Mouse (Mus musculus): ENCODE results near the gene Ryr1. TPM values are rescaled to one million over a fixed set of nuclear protein-coding genes. Genes with fewer than 3 reads are reported as not detected.

Ryr1 gene
- polyA plus RNA-seq, 1 experiment from 2014 or later: 0.30 TPM

DNA sequence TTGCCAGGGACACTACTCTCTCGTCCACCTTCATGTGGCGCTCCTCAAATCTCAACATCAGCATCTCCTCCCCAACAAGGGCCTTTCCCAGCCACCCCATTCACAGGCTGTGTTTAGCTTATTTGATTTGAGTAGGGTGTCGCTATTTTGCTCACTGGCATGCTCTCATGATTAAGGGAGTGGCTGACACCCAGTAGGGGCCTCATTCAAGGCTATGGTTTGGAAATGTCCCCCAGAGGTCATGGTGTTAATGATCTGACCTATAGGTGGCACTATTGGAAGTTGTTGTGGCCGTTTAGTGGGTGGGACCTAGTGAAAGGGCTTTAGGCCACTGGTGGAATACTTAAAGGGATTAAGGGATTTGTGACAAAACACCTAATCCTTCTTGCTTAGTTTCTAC, 98.2 kb downstream of the Ryr1 start:
- no peak for ATAC-seq (ENCODE audit: insufficient number of reproducible peaks, insufficient read depth, low FRiP score, low read depth)
- no peaks in the 10 kb centered on the region for H3K36me3 ChIP-seq (ENCODE audit: control insufficient read depth, insufficient read depth, low read length)
- H3K9me3 ChIP-seq (ENCODE audit: control insufficient read depth, low read depth, low read length): no peaks in the 10 kb centered on the region
- no peak overlapping the region for H3K27ac ChIP-seq (ENCODE audit: low read length)
- WGBS: 78% methylated on average over 4 of the region's 4 CpGs
- H3K4me1 ChIP-seq (ENCODE audit: control insufficient read depth, insufficient read depth, low read length): no peaks in the 10 kb centered on the region
- H3K4me2 ChIP-seq (replicated peaks; ENCODE audit: low read depth, low read length): no peak overlapping the region
- no peak overlapping the region for H3K4me3 ChIP-seq (ENCODE audit: low read depth, low read length)
- H3K27me3 ChIP-seq (ENCODE audit: control insufficient read depth, insufficient read depth, low read length): no peaks in the 10 kb centered on the region
- no peak overlapping the region for H3K9ac ChIP-seq (replicated peaks; ENCODE audit: low read depth, low read length)

DNA sequence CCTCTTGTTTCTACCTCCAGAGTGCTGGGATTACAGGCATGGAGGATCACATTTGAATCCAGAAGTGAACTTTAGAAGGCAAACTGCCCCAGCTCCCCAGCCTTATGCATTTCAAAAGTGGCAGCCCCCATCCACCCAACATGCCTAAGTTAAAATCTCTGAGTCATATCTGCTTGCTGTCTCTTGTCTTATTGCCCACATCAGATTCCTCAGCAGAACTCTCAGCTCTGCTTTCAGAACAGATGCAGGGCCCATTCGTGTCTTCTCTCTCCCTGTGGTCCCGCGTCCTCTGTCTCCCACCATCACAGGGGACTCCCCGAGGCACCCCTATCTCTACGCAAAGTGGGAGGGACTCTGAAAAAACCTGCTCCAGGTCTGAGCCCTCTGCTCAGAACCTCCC, 98.8 kb downstream of the Ryr1 start:
- H3K4me3 ChIP-seq (ENCODE audit: low read depth, low read length): no peak overlapping the region
- H3K4me1 ChIP-seq (ENCODE audit: control insufficient read depth, insufficient read depth, low read length): no peaks in the 10 kb centered on the region
- no peaks in the 10 kb centered on the region for H3K36me3 ChIP-seq (ENCODE audit: control insufficient read depth, insufficient read depth, low read length)
- WGBS: 88% methylated on average over 5 of the region's 5 CpGs
- no peak overlapping the region for H3K4me2 ChIP-seq (replicated peaks; ENCODE audit: low read depth, low read length)
- no peaks in the 10 kb centered on the region for H3K27me3 ChIP-seq (ENCODE audit: control insufficient read depth, insufficient read depth, low read length)
- no peak for ATAC-seq (ENCODE audit: insufficient number of reproducible peaks, insufficient read depth, low FRiP score, low read depth)
- no peak overlapping the region for H3K27ac ChIP-seq (ENCODE audit: low read length)
- H3K9me3 ChIP-seq (ENCODE audit: control insufficient read depth, low read depth, low read length): no peaks in the 10 kb centered on the region
- H3K9ac ChIP-seq (replicated peaks; ENCODE audit: low read depth, low read length): no peak overlapping the region

DNA sequence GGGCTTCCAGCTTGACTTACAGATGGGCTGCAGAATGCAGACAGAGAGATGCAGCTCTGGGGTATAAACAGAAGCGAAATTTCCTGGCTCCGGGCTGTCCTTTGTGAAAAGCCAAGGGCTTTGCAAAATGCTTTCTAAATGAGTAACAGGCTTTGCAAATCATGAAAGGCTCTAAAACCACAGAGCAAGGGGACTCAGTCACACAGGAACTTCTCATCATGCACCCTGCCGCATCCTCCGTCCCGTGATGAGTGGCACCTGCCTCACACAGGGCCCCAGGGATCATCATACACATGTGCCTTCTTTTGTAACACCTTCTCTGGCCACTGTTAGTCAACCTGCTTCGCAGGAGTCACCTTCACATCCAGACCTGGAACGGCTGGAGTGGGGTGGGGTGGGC, 99.4 kb downstream of the Ryr1 start:
- 80% methylated on average over 7 of the region's 7 CpGs for WGBS
- H3K27me3 ChIP-seq (ENCODE audit: control insufficient read depth, insufficient read depth, low read length): peaks cover 2% of the 10 kb centered on the region; the same call in 1 of the 2 replicates
- no peak overlapping the region for H3K4me2 ChIP-seq (replicated peaks; ENCODE audit: low read depth, low read length)
- H3K9ac ChIP-seq (replicated peaks; ENCODE audit: low read depth, low read length): no peak overlapping the region
- H3K36me3 ChIP-seq (ENCODE audit: control insufficient read depth, insufficient read depth, low read length): no peaks in the 10 kb centered on the region
- ATAC-seq (ENCODE audit: insufficient number of reproducible peaks, insufficient read depth, low FRiP score, low read depth): no peak
- no peak overlapping the region for H3K27ac ChIP-seq (ENCODE audit: low read length)
- no peaks in the 10 kb centered on the region for H3K4me1 ChIP-seq (ENCODE audit: control insufficient read depth, insufficient read depth, low read length)
- no peak overlapping the region for H3K4me3 ChIP-seq (ENCODE audit: low read depth, low read length)
- no peaks in the 10 kb centered on the region for H3K9me3 ChIP-seq (ENCODE audit: control insufficient read depth, low read depth, low read length)

DNA sequence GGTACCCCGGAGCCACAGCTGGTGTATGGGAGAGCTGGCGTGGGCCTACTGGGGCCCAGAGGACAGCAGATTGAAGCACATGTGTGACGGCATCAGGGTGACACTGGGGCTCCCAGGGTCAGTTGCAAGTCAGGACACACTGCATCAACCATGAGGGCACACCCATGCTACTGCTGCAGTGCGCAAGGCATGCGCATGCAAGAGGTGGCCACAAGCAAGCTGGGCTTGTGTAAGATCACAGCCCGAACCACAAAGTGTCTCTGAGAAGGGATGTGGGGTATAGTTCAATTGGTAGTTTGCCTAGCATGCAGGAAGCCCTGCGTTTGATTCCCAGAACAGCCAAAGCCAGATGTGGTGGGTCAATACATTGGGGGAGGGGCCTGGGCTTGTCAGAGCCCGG, 101.5 kb downstream of the Ryr1 start:
- Histone ChIP-seq H3K4me3 (ENCODE audit: low read depth, low read length) (no peak overlapping the region), H3K9me3 (ENCODE audit: control insufficient read depth, low read depth, low read length) (no peaks in the 10 kb centered on the region; the same call in 1 of the 2 replicates), H3K9ac (replicated peaks; ENCODE audit: low read depth, low read length) (no peak overlapping the region), H3K4me1 (ENCODE audit: control insufficient read depth, insufficient read depth, low read length) (peaks cover 8% of the 10 kb centered on the region; the same call in 1 of the 2 replicates), H3K4me2 (replicated peaks; ENCODE audit: low read depth, low read length) (no peak overlapping the region), H3K36me3 (ENCODE audit: control insufficient read depth, insufficient read depth, low read length) (no peaks in the 10 kb centered on the region), H3K27me3 (ENCODE audit: control insufficient read depth, insufficient read depth, low read length) (peaks cover 23% of the 10 kb centered on the region), H3K27ac (ENCODE audit: low read length) (no peak overlapping the region)
- ATAC-seq (ENCODE audit: insufficient number of reproducible peaks, insufficient read depth, low FRiP score, low read depth): no peak
- WGBS: 87% methylated on average over 8 of the region's 8 CpGs

DNA sequence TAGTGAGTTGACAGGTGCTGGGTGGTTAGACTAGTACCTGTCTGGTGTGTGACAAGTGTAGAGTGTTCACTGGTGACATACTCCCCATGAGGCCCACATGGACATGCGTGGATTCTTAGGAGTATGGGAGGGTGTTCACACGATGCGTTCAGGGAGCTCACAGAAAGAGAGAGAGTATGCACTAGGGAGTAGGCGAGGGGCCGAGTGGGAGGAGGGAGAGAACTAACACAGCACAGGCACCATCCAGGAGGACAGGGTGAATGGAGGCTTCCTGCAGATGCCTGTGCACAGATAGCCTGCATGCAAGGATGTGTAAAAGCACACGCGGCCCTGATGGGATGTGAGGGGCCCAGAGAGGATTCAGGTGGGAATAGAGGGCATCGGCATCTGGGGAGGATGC, 102.5 kb downstream of the Ryr1 start:
- peaks cover 24% of the 10 kb centered on the region for H3K27me3 ChIP-seq (ENCODE audit: control insufficient read depth, insufficient read depth, low read length)
- no peak overlapping the region for H3K9ac ChIP-seq (replicated peaks; ENCODE audit: low read depth, low read length)
- H3K4me1 ChIP-seq (ENCODE audit: control insufficient read depth, insufficient read depth, low read length): peaks cover 8% of the 10 kb centered on the region; the same call in 1 of the 2 replicates
- no peak overlapping the region for H3K27ac ChIP-seq (ENCODE audit: low read length)
- H3K36me3 ChIP-seq (ENCODE audit: control insufficient read depth, insufficient read depth, low read length): no peaks in the 10 kb centered on the region
- ATAC-seq (ENCODE audit: insufficient number of reproducible peaks, insufficient read depth, low FRiP score, low read depth): no peak
- H3K4me3 ChIP-seq (ENCODE audit: low read depth, low read length): no peak overlapping the region
- H3K9me3 ChIP-seq (ENCODE audit: control insufficient read depth, low read depth, low read length): no peaks in the 10 kb centered on the region; the same call in 1 of the 2 replicates
- H3K4me2 ChIP-seq (replicated peaks; ENCODE audit: low read depth, low read length): no peak overlapping the region
- WGBS: 83% methylated on average over 8 of the region's 8 CpGs

DNA sequence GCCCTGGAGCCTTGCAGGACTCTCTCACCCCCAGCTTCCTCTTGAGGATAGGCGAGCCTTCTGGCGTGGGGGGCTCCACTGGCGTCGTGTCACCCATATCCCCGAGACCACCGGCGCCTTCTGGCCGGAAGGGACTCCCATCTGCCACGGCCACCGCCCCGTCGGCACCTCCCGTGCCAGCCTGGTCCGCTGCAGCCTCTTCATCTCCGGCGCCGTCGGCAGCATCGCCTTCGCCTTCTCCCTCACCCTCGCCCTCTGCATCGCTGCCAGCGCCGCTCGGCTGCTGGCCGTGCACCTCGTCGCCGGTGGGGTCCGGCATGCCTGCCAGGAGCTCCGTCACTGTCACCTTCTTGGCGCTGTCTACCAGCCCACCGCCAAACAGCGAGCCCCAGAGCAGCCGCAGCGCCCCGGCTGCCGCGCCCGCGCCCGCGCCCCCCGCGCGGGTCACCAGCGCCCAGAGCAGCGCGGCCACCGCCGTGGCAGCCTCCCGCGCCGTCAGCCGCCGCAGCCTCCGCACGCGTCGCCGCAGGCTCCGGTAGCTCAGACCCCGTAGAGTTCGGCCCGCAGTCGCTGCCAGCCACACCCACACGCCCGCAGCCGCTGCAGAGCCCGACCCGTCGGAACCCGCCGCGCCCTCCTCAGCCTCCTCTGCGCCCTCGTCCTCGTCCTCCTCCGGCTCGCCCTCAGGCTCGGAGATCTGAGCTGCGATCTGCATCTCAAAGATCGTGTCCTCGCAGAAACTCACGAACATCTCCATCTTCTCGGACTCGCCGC, 105.3 kb downstream of the Ryr1 start:
- WGBS: 3% methylated on average over 86 of the region's 88 CpGs

DNA sequence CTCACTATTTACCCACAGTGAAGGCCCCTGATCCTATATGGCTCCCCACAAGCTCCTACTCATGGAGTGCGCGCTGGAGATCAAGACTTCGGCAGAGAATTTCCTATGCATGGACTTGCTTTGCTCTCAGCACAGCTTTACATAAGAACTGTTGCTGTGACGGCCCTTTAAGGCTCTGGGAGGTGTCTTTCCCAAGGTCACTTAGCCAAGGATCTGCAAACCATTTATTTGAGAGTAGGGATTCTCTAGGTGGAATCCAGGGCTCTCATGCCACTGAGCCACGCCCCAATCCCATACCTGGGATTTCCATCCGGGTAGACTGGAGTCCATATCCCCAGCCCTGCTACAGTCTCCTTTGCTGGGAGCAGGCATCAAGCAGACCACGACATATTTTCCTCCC, 107.8 kb downstream of the Ryr1 start:
- 85% methylated on average over 7 of the region's 7 CpGs for WGBS
- no peak for ATAC-seq (ENCODE audit: insufficient number of reproducible peaks, insufficient read depth, low FRiP score, low read depth)

More for the DNA sequence above, 105.3 kb downstream of the Ryr1 start:
- H3K27me3 ChIP-seq (ENCODE audit: control insufficient read depth, insufficient read depth, low read length): peaks cover 24% of the 10 kb centered on the region
- H3K4me3 ChIP-seq (ENCODE audit: low read depth, low read length): peak overlapping the region; percentile 32
- no peaks in the 10 kb centered on the region for H3K36me3 ChIP-seq (ENCODE audit: control insufficient read depth, insufficient read depth, low read length)
- H3K27ac ChIP-seq (ENCODE audit: low read length): no peak overlapping the region
- no peak for ATAC-seq (ENCODE audit: insufficient number of reproducible peaks, insufficient read depth, low FRiP score, low read depth)
- peaks cover 8% of the 10 kb centered on the region; the same call in 1 of the 2 replicates for H3K4me1 ChIP-seq (ENCODE audit: control insufficient read depth, insufficient read depth, low read length)
- peak overlapping the region; percentile 76 for H3K4me2 ChIP-seq (replicated peaks; ENCODE audit: low read depth, low read length)
- H3K9me3 ChIP-seq (ENCODE audit: control insufficient read depth, low read depth, low read length): peaks cover 5% of the 10 kb centered on the region; the same call in 1 of the 2 replicates
- 0 out of 2 replicates have a peak overlapping the region, but pooled peaks have one; percentile 10 for H3K9ac ChIP-seq (replicated peaks; ENCODE audit: low read depth, low read length)

DNA sequence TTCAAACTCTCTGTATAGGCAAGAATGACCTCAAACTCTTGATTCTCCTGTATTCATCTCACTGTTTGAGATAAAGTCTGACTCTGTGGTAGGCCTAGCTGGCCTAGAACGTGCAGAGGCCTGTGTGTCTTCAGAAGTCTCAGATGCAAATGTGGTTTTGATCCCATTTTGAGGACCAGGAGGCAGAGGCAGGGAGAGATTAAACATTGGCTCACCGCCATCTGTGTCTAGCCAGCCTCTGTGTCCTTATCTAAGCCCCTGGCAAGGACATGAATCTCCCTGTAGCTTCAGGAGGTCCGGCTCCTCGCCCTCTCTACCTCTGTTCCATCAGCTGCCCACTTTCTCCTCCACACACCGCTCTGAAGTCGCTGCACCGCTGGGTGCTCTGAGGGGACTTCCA, 108.5 kb downstream of the Ryr1 start:
- Histone ChIP-seq H3K9ac (replicated peaks; ENCODE audit: low read depth, low read length) (no peak overlapping the region), H3K4me2 (replicated peaks; ENCODE audit: low read depth, low read length) (no peak overlapping the region), H3K4me1 (ENCODE audit: control insufficient read depth, insufficient read depth, low read length) (peaks cover 8% of the 10 kb centered on the region; the same call in 1 of the 2 replicates), H3K27me3 (ENCODE audit: control insufficient read depth, insufficient read depth, low read length) (peaks cover 24% of the 10 kb centered on the region), H3K36me3 (ENCODE audit: control insufficient read depth, insufficient read depth, low read length) (no peaks in the 10 kb centered on the region), H3K9me3 (ENCODE audit: control insufficient read depth, low read depth, low read length) (peaks cover 5% of the 10 kb centered on the region; the same call in 1 of the 2 replicates), H3K4me3 (ENCODE audit: low read depth, low read length) (no peak overlapping the region), H3K27ac (ENCODE audit: low read length) (no peak overlapping the region)
- ATAC-seq (ENCODE audit: insufficient number of reproducible peaks, insufficient read depth, low FRiP score, low read depth): no peak
- WGBS: 88% methylated on average over 7 of the region's 7 CpGs

More for the DNA sequence above, 107.8 kb downstream of the Ryr1 start:
- peaks cover 24% of the 10 kb centered on the region for H3K27me3 ChIP-seq (ENCODE audit: control insufficient read depth, insufficient read depth, low read length)
- no peak overlapping the region for H3K9ac ChIP-seq (replicated peaks; ENCODE audit: low read depth, low read length)
- peaks cover 8% of the 10 kb centered on the region; the same call in 1 of the 2 replicates for H3K4me1 ChIP-seq (ENCODE audit: control insufficient read depth, insufficient read depth, low read length)
- H3K9me3 ChIP-seq (ENCODE audit: control insufficient read depth, low read depth, low read length): peaks cover 5% of the 10 kb centered on the region; the same call in 1 of the 2 replicates
- H3K27ac ChIP-seq (ENCODE audit: low read length): no peak overlapping the region
- H3K4me2 ChIP-seq (replicated peaks; ENCODE audit: low read depth, low read length): no peak overlapping the region
- no peak overlapping the region for H3K4me3 ChIP-seq (ENCODE audit: low read depth, low read length)
- H3K36me3 ChIP-seq (ENCODE audit: control insufficient read depth, insufficient read depth, low read length): no peaks in the 10 kb centered on the region

Measured in stomach, embryonic 14.5 days (tissue).